Mouse (Mus musculus) left cerebral cortex, adult 18-20 months (tissue): ENCODE data around the gene Bco1. TPM values are rescaled to one million over a fixed set of nuclear protein-coding genes. Genes with fewer than 3 reads are reported as not detected.

Experiments
- total RNA-seq, 2 experiments: library from RNA; stranded (reverse); gene quantifications; 2 replicates each; pipeline ENCODE4 v1.2.3; 2021

Bco1 gene
- total RNA-seq, 2 experiments from 2014 or later, result not detected

Other genes with a start within 250 kb of the Bco1 start
- gene Cmc2, start 174.4 kb upstream of the Bco1 start, total RNA-seq, result 10 to 100 TPM; 17.8 to 18.2 TPM
- 1 to 10 TPM; 1.0 to 2.0 TPM for gene Cenpn, start 174.1 kb upstream of the Bco1 start, total RNA-seq
- gene Atmin, start 152.5 kb upstream of the Bco1 start, total RNA-seq, result 10 to 100 TPM; 76.7 to 77.7 TPM
- gene 1700030J22Rik, start 116.9 kb upstream of the Bco1 start, total RNA-seq, result 10 to 100 TPM; 10.1 to 11.8 TPM
- gene Gcsh, start 102.3 kb upstream of the Bco1 start, total RNA-seq, result 10 to 100 TPM; 39.1 to 47.5 TPM
- gene Pkd1l2, start 13.4 kb upstream of the Bco1 start, total RNA-seq, result under 1 TPM; 0.07 to 0.26 TPM
- 10 to 100 TPM; 17.9 to 18.4 TPM for gene Gan, start 62.3 kb downstream of the Bco1 start, total RNA-seq
- gene Cmip, start 161.2 kb downstream of the Bco1 start, total RNA-seq, result 100 to 1,000 TPM; 299 to 317 TPM